Mouse (Mus musculus) embryo, embryonic 10 days (tissue): ENCODE data around the gene E130114P18Rik.

ENCODE experiments used
- DNase-seq: peaks from one replicate; pipeline ENCODE4 v3.0.0-alpha.2; 2015; ENCODE audit warnings: low spot score

Gene E130114P18Rik

GRCm38 (mm10) chr4:97648825-97649625 is 128.9 kb downstream of the E130114P18Rik start:
- peak; percentile 75 for DNase-seq

DNA sequence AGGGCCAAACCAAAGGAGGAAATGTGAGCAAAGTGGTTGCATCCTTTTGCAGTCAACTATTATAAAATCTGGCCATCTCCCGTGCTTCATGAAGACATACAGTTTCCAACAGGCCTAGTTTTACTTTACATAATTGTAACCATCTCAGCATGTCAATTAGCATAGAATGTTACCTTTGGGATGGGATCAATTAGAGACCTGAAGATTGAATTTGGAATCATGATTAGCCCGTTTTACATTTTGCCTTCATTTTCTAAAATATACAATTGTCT is 129.5 kb downstream of the E130114P18Rik start:
- no peak for DNase-seq

DNA sequence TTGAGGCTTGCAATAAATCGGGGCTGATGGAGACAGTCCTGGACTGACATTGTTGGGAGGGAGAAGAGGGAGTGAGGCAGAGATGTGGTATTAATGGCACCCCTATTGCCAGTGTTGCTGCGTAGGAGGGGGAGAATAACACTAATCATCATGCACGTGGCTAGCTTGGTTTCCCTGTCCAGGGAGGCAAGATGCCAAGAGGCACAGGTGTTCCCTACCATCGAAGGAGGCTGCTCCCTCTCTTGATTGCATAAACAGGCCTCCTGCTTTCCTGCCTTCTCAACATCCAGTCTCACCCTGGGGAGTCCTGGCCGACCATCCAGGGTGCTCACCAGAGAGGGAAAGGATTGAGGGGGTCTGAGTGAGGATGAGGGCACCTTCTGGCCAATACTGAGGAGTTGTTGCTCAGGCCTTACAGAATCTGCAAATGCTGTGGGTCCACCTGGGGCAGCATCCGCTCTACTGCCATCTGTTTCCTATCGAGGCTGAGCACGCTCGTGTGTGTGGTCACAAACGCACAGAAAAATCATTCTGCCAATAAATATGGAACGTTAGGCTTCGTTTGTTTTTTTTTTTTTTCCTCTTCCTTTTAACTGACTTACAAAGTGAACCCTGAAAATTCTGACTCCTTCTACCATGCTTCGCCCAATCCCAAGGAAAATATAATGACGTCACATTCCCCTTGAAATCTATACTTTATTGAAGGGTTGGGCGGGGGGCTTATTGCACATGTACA is 130.0 kb downstream of the E130114P18Rik start:
- DNase-seq, result no peak

- no peak for DNase-seq
These were observed 130.6 kb downstream of the E130114P18Rik start for GRCm38 (mm10) chr4:97647236-97647635.

GRCm38 (mm10) chr4:97640385-97640784 is 137.5 kb downstream of the E130114P18Rik start:
- no peak for DNase-seq

- no peak for DNase-seq
These were observed 141.3 kb downstream of the E130114P18Rik start for GRCm38 (mm10) chr4:97636569-97636968.

DNA sequence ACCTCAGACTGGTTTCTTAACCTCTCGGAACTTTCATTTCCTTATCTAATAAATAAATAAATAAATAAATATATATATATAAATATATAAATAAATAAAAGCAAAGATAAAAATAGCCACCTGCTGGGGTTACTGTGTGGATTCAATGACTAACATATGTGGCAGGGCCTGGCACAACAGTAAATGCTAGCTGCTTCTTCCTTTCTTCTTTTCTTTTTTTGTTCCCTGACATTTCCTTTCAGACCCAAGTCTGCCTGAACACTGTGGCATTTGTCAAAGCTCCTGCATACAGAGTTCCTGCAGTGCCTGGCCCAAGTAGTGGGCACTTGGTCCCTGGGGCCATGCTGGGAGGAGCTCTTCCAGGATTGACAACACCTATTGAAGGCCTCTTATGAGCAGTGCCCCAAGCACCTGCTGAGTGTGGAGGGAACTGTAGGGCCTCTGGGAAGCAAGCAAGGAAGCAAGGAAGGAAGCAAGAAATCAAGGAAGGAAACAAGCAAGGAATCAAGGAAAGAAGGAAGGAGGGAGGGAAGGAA is 142.1 kb downstream of the E130114P18Rik start:
- DNase-seq, result no peak

DNA sequence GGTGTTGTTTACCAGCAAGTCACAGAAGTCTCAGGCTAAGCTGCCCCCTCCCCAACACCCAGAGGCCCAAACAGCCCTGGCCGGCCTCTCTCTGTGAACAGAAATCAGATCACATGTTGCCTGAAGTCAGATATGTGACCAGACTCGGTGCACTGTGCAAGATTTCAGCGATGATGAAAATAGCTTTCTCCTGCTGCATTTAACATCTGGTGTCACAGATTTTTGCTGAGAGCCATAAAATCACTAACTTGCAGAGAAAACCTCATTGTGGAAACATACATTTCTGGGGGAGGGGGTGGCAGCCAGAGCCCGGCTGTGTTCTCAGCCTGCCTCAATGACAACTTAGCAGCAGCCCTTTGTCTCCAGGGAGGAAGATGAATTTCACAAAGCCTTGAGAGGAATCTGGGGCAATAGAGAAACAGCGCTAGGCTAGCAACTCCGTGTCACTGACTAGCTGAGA is 142.6 kb downstream of the E130114P18Rik start:
- DNase-seq, result no peak

- DNase-seq, result peak; percentile 86
These were observed 148.8 kb downstream of the E130114P18Rik start for GRCm38 (mm10) chr4:97628881-97629605.

GRCm38 (mm10) chr4:97626002-97626720 is 151.7 kb downstream of the E130114P18Rik start:
- DNase-seq, result no peak

GRCm38 (mm10) chr4:97623165-97623564 is 154.7 kb downstream of the E130114P18Rik start:
- peak; percentile 32 for DNase-seq

DNA sequence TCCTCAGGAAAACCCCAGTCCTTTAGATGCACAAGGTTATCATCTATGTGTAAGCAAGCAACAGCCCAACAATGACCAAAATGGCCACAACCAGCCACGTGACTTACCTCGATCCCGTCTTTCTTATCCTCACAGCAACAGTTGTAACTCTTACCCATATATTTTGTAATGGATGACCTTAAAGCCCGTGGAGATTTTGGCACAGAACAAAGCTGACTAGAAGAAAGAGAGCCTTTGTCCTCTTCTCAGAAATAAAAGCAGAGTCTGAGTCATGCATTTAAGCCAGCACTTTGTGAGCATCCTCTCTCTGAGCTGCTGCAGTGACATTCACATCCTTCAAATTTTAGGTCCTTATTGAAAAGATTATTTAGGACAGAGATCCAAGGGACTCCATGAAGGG is 156.1 kb downstream of the E130114P18Rik start:
- DNase-seq, result no peak

DNA sequence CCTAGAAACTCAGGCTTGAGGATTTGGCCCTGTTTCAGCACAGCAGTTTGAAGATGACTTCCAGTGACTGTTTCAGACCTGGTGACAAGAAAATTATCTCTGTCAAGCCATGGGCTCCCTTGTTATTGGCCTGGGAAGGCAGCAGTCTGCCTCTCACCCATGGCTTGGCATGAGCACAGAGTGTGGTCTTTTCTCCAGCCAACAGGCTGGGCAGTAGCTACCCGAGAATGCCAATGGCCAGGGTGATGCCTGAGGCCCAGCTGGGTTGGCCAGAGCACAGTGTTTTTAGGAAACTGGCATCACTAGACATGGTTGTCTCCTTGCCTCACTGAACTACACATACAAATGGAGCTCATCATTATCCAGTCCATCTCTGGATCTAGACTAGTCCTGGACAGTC is 157.5 kb downstream of the E130114P18Rik start:
- DNase-seq, result no peak

- DNase-seq, result peak; percentile 26
These were observed 159.1 kb downstream of the E130114P18Rik start for GRCm38 (mm10) chr4:97618668-97619373.

DNA sequence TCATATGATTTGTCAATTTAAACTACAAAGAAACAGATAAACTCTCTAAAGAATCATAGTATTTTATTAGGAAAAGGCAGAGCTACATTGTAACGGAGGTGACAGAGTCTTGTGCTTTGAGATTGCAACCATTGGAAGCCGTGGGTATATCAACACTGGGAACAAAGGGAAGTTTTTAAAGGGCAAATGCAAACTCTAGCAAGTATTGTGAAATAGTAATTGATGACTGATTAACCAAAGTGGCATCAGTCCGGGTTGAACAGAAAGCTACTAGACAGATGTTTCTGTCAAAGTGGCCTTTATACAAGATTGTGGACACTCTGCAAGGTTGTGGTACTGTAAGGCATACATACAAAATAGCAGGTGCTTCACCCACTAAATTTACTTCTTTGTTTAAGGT is 162.8 kb downstream of the E130114P18Rik start:
- no peak for DNase-seq

DNA sequence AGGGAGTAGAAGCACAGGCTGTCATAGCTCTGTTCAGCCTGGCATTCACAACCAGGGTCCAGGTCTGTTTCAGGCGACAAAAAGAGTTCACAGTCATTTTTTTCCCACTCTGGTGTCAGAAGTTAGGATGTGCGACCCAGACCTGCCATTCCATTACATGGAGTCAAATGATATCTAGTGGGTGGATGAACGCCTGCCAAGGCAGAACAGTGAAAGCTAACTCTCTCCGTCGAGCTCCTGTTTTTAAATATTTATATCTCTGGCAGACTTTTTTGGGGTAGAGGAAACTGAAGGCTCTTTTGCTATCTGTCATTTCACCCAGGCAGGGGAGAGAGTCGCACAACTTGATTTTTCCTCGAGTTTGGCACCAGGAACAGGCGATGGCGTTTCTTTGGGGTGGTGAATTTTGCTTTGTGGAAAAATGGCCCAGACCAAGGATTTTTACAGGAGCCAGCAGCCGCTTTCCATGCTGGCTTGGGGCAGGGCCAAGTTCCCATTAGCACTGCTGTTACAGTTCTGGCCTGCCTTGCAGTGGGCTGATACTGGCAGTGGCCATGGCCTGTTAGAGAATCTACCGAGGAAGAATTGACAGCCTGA is 166.5 kb downstream of the E130114P18Rik start:
- no peak for DNase-seq

DNA sequence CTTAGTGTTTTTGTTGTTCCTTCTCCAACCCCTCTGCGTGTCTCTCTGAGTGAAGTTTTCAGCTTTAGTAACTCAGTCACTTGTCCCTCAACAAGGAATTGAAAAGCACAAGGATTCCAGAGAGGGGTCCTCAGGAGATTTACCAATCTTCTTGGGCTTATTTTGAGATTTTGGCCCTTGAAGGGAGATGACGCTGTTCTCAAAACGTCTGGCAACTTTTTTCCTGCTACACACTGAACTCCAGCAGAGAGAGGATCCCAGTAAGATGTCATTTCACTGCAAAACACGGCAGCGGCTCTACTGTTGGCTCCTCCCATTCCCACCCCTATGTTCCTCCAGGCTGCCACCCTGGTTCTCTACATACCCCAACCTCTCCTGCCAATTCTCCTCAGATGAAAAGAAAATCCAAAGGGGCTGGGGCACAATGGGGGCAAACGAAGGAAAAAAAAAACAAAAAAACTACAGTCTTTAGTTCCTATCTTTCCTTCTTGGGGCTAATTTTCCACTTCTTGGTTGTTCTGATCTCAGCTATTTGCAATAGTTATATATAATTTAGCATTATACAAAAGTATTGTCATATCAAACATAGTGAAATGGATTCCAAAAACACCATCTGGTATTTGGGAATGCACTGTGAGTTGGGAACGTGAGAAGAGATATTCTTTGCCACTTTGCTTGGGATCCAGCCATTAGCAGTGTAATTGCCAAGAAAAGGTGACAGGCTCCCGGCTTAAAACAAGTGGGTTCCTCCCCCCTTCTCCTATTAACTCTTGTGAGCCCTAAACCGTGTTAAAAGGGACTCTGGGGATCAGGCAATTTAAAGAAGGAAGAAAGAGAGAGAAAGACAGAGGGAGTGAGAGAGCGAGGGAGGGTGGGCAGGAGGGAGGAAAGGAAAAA is 167.8 kb downstream of the E130114P18Rik start:
- DNase-seq, result no peak

- DNase-seq, result no peak
These were observed 168.5 kb downstream of the E130114P18Rik start for GRCm38 (mm10) chr4:97609329-97609728.

- DNase-seq, result no peak
These were observed 169.2 kb downstream of the E130114P18Rik start for GRCm38 (mm10) chr4:97608728-97609127.

DNA sequence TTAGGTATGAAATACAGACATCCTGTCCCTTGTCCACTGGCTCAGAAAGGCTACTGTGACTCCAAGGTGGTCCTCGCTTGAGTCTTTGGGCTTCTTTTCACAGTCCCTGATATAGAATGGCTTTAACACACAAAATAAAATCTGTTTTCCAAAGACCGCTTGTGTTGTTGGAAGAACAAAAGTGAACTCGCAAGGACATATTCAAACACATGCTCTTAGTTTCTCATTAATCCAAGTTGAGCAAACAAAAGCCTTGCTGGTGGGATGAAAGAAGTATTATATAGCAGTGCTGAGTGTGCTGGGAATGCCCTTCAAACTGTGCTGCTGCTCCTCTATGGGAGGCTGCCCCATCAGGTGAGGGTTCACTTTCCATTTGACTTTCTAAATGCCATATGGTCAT is 169.7 kb downstream of the E130114P18Rik start:
- DNase-seq, result no peak
